Mouse (Mus musculus) neural tube, embryonic 11.5 days (tissue): ENCODE results near the gene Tbcel. TPM values are rescaled to one million over a fixed set of nuclear protein-coding genes. Genes with fewer than 3 reads are reported as not detected.

Experiments
- ATAC-seq: fragments of 200-750 bp; cut with Nextera tagmentation; 2 replicates; pipeline ENCODE4 v1.8.0; 2017; ENCODE audit warnings: moderate number of reproducible peaks, mild to moderate bottlenecking, moderate TSS enrichment, moderate library complexity; ENCODE audit not compliant: insufficient read depth, low FRiP score, low TSS enrichment
- DNase-seq: peaks from one replicate; pipeline ENCODE4 v3.0.0-alpha.2; 2015; ENCODE audit warnings: low spot score
- H3K27ac ChIP-seq: fragments of 300-500 bp; sonication (generic); 2 replicates; pipeline ENCODE4 v1.5.1; 2014; ENCODE audit warnings: low read depth, mild to moderate bottlenecking, low read length
- H3K27me3 ChIP-seq: fragments of 300-500 bp; sonication (generic); 2 replicates; pipeline ENCODE4 v1.6.1; 2014; ENCODE audit warnings: mild to moderate bottlenecking, low read length, mixed read lengths; ENCODE audit not compliant: control insufficient read depth, insufficient read depth
- H3K36me3 ChIP-seq: fragments of 300-500 bp; sonication (generic); 2 replicates; pipeline ENCODE4 v1.6.1; 2014; ENCODE audit warnings: mild to moderate bottlenecking, low read length, moderate library complexity, mixed read lengths; ENCODE audit not compliant: control insufficient read depth, insufficient read depth
- H3K4me1 ChIP-seq: fragments of 300-500 bp; sonication (generic); 2 replicates; pipeline ENCODE4 v1.6.1; 2014; ENCODE audit warnings: low read length, mixed read lengths; ENCODE audit not compliant: control insufficient read depth, insufficient read depth
- H3K4me2 ChIP-seq: fragments of 300-500 bp; sonication (generic); 2 replicates; pipeline ENCODE4 v1.6.1; 2014; ENCODE audit warnings: low read depth, mild to moderate bottlenecking, moderate library complexity
- H3K4me3 ChIP-seq: fragments of 300-500 bp; sonication (generic); 2 replicates; pipeline ENCODE4 v1.5.1; 2014; ENCODE audit warnings: low read depth, low read length
- H3K9ac ChIP-seq: fragments of 300-500 bp; sonication (generic); 2 replicates; pipeline ENCODE4 v1.6.1; 2014; ENCODE audit warnings: mild to moderate bottlenecking, low read length
- H3K9me3 ChIP-seq: fragments of 300-500 bp; sonication (generic); 2 replicates; pipeline ENCODE4 v1.6.1; 2016; ENCODE audit warnings: low read length; ENCODE audit not compliant: control insufficient read depth
- WGBS: fragments of 180-500 bp; shearing (Covaris S2); extraction: QIAGEN DNeasy Blood & Tissue Kit; methylation state at CpG from one replicate; pipeline ENCODE4 v1.1.7; 2014; 5-methylcytosine and 5-hydroxymethylcytosine counted together
- polyA plus RNA-seq: library from polyadenylated mRNA; unstranded; fragments of >200 nt; fragmentation: Nextera tagmentation; extraction: Ambion mirVana; gene quantifications from 2 replicates; pipeline ENCODE4 v1.2.1, GENCODE M21; 2014

Gene Tbcel
- polyA plus RNA-seq, 1 experiment from 2014 or later, result 5.7 TPM

GRCm38 (mm10) chr9:42520587-42521084 is 13.0 kb upstream of the Tbcel start:
- 0 out of 2 replicates have a peak, but pooled peaks have one; percentile 9 for ATAC-seq

GRCm38 (mm10) chr9:42518163-42518562 is 10.6 kb upstream of the Tbcel start:
- DNase-seq (no peak), ATAC-seq (no peak)
- no peaks in the 10 kb centered on the region for H3K9me3 ChIP-seq
- WGBS, result 62% methylated on average over 14 of the region's 14 CpGs
- no peak overlapping the region for H3K27ac ChIP-seq
- H3K27me3 ChIP-seq, result no peaks in the 10 kb centered on the region
- H3K9ac ChIP-seq, result no peak overlapping the region
- no peak overlapping the region for H3K4me3 ChIP-seq
- H3K4me1 ChIP-seq, result peaks cover 6% of the 10 kb centered on the region; the same call in 1 of the 2 replicates
- no peaks in the 10 kb centered on the region for H3K36me3 ChIP-seq
- H3K4me2 ChIP-seq, result no peak overlapping the region

More at GRCm38 (mm10) chr9:42520587-42521084, 13.0 kb upstream of the Tbcel start:
- Histone ChIP-seq H3K27ac (no peak overlapping the region), H3K4me1 (peaks cover 6% of the 10 kb centered on the region; the same call in 1 of the 2 replicates), H3K27me3 (no peaks in the 10 kb centered on the region), H3K9ac (peak overlapping the region; percentile 37), H3K9me3 (no peaks in the 10 kb centered on the region), H3K4me3 (peak overlapping the region; percentile 22), H3K4me2 (peak overlapping the region; percentile 57), H3K36me3 (no peaks in the 10 kb centered on the region)
- DNase-seq, result peak; percentile 53
- 4% methylated on average over 36 of the region's 36 CpGs for WGBS

DNA sequence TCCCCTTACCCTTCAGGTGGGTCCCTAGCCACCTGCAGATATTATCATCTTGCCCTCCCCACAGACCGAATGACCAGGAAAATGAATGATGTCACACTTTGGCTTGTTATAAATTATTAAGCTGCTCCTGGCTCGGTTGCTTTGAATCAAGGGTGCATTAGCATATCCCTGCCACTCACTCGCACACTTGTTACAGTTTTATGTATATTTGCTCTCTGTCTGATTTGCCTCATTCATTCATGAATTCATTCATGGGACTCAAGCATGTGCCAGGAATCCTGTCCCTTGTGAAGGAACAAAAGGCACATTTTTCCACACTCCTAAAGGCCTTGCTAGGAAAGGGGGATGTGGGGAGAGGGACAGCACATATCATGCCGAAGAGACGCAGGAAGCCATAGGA is 5.5 kb upstream of the Tbcel start:
- WGBS, result 56% methylated on average over 5 of the region's 5 CpGs
- no peak for DNase-seq
- H3K36me3 ChIP-seq, result no peaks in the 10 kb centered on the region
- no peaks in the 10 kb centered on the region for H3K27me3 ChIP-seq
- H3K9ac ChIP-seq, result no peak overlapping the region
- no peak overlapping the region for H3K4me3 ChIP-seq
- no peak overlapping the region for H3K27ac ChIP-seq
- no peak for ATAC-seq
- H3K4me2 ChIP-seq, result no peak overlapping the region
- H3K4me1 ChIP-seq, result no peaks in the 10 kb centered on the region
- H3K9me3 ChIP-seq, result no peaks in the 10 kb centered on the region

DNA sequence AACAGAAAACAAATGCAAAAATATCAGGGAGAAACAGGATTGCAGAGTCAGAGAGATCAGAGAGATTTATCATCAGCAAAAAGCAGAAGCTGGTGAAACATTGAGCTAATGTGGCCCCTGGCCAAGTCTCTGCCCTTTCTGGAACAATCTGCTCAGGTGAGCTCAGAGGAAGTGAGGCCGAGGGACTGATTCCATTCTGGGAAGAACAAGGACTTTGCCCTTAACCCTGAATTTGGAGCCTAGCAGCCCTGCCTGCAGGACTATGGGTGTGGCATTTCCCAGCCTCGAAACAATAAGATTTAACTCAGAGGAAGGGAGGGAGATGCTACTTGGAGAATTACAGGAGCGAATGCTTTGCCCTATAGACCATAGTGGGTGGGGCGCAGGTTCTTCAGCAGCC is 4.7 kb upstream of the Tbcel start:
- no peak for ATAC-seq
- Histone ChIP-seq H3K4me2 (no peak overlapping the region), H3K9me3 (no peaks in the 10 kb centered on the region), H3K36me3 (no peaks in the 10 kb centered on the region), H3K9ac (no peak overlapping the region), H3K27me3 (no peaks in the 10 kb centered on the region), H3K4me1 (no peaks in the 10 kb centered on the region), H3K4me3 (no peak overlapping the region), H3K27ac (no peak overlapping the region)
- WGBS, result 79% methylated on average over 4 of the region's 4 CpGs
- no peak for DNase-seq

DNA sequence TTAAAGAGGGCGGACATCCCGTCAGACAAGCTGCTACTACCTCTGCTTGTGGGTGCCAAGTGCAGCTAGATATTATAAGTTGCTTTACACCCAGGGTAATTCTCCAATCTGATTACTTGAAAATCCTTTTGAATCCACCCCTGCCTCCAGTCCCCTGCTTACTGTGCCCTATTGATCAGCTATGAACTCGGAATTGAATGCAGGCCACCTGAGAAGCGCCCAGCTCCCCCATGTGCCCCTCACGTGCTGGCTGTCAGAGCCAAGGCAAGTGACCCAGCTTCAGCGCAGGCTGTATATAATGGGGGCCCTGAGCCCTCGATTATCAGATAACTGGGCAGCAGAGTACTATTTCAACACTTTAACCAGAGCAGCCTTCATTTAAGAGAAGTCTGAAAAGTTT is 626 bp upstream of the Tbcel start:
- H3K9me3 ChIP-seq, result no peaks in the 10 kb centered on the region
- 79% methylated on average over 7 of the region's 7 CpGs for WGBS
- no peak overlapping the region for H3K27ac ChIP-seq
- H3K27me3 ChIP-seq, result no peaks in the 10 kb centered on the region
- H3K9ac ChIP-seq, result no peak overlapping the region
- no peaks in the 10 kb centered on the region for H3K4me1 ChIP-seq
- H3K4me3 ChIP-seq, result no peak overlapping the region
- no peaks in the 10 kb centered on the region for H3K36me3 ChIP-seq
- no peak for ATAC-seq
- H3K4me2 ChIP-seq, result no peak overlapping the region
- no peak for DNase-seq

- ATAC-seq (no peak), DNase-seq (no peak)
- H3K4me1 ChIP-seq, result no peaks in the 10 kb centered on the region
- no peaks in the 10 kb centered on the region for H3K27me3 ChIP-seq
- H3K9ac ChIP-seq, result no peak overlapping the region
- 72% methylated on average over 1 of the region's 1 CpGs for WGBS
- H3K36me3 ChIP-seq, result no peaks in the 10 kb centered on the region
- H3K9me3 ChIP-seq, result no peaks in the 10 kb centered on the region
- no peak overlapping the region for H3K4me3 ChIP-seq
- no peak overlapping the region for H3K27ac ChIP-seq
- H3K4me2 ChIP-seq, result no peak overlapping the region
Measured at GRCm38 (mm10) chr9:42507022-42507421, 587 bp downstream of the Tbcel start.

DNA sequence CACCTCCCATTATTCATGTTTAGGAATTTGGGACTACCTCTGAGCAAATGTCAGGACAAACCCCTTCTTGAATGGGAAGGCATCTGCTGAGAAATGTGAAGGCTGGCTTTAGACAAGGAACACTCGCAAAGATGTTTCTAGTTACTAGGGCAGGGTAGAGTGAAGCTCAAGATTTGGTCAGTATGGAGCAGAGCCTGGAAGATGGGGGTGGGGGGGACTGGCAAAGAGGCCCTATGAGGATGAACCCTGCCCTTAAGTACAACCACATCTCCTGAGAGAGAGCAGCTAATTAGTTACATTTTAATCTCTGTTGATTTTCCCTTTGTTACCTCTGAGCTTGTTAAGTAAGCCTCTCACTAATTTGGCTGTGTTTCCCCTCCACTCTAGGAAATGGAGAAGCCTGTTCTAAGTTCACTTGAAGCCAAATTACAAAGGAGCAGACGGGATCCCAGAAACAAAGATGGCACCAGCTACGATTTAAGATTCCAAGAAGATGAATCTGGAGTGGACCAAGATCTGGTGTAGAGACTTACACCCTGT is 2.6 kb downstream of the Tbcel start:
- no peak overlapping the region for H3K9ac ChIP-seq
- no peaks in the 10 kb centered on the region for H3K27me3 ChIP-seq
- no peak overlapping the region for H3K27ac ChIP-seq
- H3K4me1 ChIP-seq, result no peaks in the 10 kb centered on the region
- H3K9me3 ChIP-seq, result no peaks in the 10 kb centered on the region
- H3K4me3 ChIP-seq, result no peak overlapping the region
- no peak overlapping the region for H3K4me2 ChIP-seq
- 91% methylated on average over 3 of the region's 3 CpGs for whole genome bisulfite sequencing
- H3K36me3 ChIP-seq, result no peaks in the 10 kb centered on the region
- ATAC-seq, result no peak
- no peak for DNase-seq

GRCm38 (mm10) chr9:42504559-42504958 is 3.0 kb downstream of the Tbcel start:
- Histone ChIP-seq H3K27me3 (no peaks in the 10 kb centered on the region), H3K9ac (no peak overlapping the region), H3K9me3 (no peaks in the 10 kb centered on the region), H3K4me3 (no peak overlapping the region), H3K27ac (no peak overlapping the region), H3K4me1 (no peaks in the 10 kb centered on the region), H3K4me2 (no peak overlapping the region), H3K36me3 (no peaks in the 10 kb centered on the region)
- DNase-seq (no peak), ATAC-seq (no peak)
- WGBS, result 75% methylated on average over 11 of the region's 11 CpGs

DNA sequence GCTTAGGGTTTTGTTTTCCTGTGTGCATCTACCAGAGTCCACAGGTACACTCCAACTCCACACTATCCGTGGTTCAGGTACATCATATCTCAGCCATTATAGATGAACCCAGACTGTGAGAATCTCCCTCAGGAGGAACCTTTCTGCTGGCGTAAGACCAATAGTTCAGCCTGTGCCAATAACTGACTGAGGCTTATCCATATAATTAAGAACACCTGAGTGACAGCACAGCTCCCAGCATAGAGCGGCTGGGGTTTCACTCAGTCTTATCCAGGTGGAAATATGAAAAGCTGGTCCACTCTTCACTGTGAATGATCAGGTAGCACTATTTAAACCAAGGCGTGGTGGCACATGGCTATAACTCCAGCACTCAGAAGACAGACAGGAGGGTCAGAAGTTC is 3.9 kb downstream of the Tbcel start:
- no peak overlapping the region for H3K9ac ChIP-seq
- H3K27me3 ChIP-seq, result no peaks in the 10 kb centered on the region
- no peak overlapping the region for H3K4me3 ChIP-seq
- 86% methylated on average over 4 of the region's 4 CpGs for WGBS
- no peaks in the 10 kb centered on the region for H3K36me3 ChIP-seq
- no peaks in the 10 kb centered on the region for H3K9me3 ChIP-seq
- H3K27ac ChIP-seq, result no peak overlapping the region
- ATAC-seq, result no peak
- H3K4me1 ChIP-seq, result no peaks in the 10 kb centered on the region
- H3K4me2 ChIP-seq, result no peak overlapping the region
- DNase-seq, result no peak
